Mouse (Mus musculus) hindbrain, postnatal 0 days (tissue): ENCODE data around the gene Tmco4. TPM values are rescaled to one million over a fixed set of nuclear protein-coding genes. Genes with fewer than 3 reads are reported as not detected.

Experiments
- ATAC-seq: fragments of 200-750 bp; cut with Nextera tagmentation; 2 replicates; pipeline ENCODE4 v1.8.0; 2017; ENCODE audit warnings: mild to moderate bottlenecking, moderate TSS enrichment, moderate library complexity
- DNase-seq: peaks from one replicate; pipeline ENCODE4 v3.0.0-alpha.2; 2015; ENCODE audit warnings: low spot score
- H3K27ac ChIP-seq: fragments of 300-500 bp; sonication (generic); 2 replicates; pipeline ENCODE4 v1.5.1; 2014; ENCODE audit warnings: mild to moderate bottlenecking
- H3K27me3 ChIP-seq: fragments of 300-500 bp; sonication (generic); 2 replicates; pipeline ENCODE4 v1.6.1; 2014; ENCODE audit warnings: low read length, mixed read lengths; ENCODE audit not compliant: insufficient read depth
- H3K36me3 ChIP-seq: fragments of 300-500 bp; sonication (generic); 2 replicates; pipeline ENCODE4 v1.6.1; 2014; ENCODE audit warnings: low read length, mixed read lengths; ENCODE audit not compliant: insufficient read depth
- H3K4me1 ChIP-seq: fragments of 300-500 bp; sonication (generic); 2 replicates; pipeline ENCODE4 v1.6.1; 2014; ENCODE audit warnings: antibody characterized with exemption, low read length, mixed read lengths; ENCODE audit not compliant: insufficient read depth
- H3K4me2 ChIP-seq: fragments of 300-500 bp; sonication (generic); 2 replicates; pipeline ENCODE4 v1.6.1; 2014; ENCODE audit warnings: low read depth, mild to moderate bottlenecking, low read length, moderate library complexity, mixed read lengths
- H3K4me3 ChIP-seq: fragments of 300-500 bp; sonication (generic); 2 replicates; pipeline ENCODE4 v1.5.1; 2014; ENCODE audit warnings: low read length
- H3K9ac ChIP-seq: fragments of 300-500 bp; sonication (generic); replicated peaks from 2 replicates; pipeline ENCODE4 v1.6.1; 2014; ENCODE audit warnings: mild to moderate bottlenecking, low read length, moderate library complexity, mixed read lengths
- H3K9me3 ChIP-seq: fragments of 300-500 bp; sonication (generic); 2 replicates; pipeline ENCODE4 v1.6.1; 2016; ENCODE audit warnings: low read length, mixed read lengths
- CTCF ChIP-seq: IDR thresholded peaks from 2 replicates; pipeline ENCODE4 v1.5.1; 2016; ENCODE audit warnings: antibody characterized with exemption, control low read depth, low read depth
- WGBS: fragments of 180-500 bp; shearing (Covaris S2); extraction: QIAGEN DNeasy Blood & Tissue Kit; methylation state at CpG from one replicate; pipeline ENCODE4 v1.1.7; 2014; 5-methylcytosine and 5-hydroxymethylcytosine counted together
- polyA plus RNA-seq: library from polyadenylated mRNA; unstranded; fragments of >200 nt; fragmentation: Nextera tagmentation; extraction: Ambion mirVana; gene quantifications from 2 replicates; pipeline ENCODE4 v1.2.1, GENCODE M21; 2015
- total RNA-seq: library from RNA; depleted of rRNA; stranded (reverse); fragments of >200 nt; gene quantifications from 2 replicates; pipeline ENCODE4 v1.2.3, GENCODE M21; 2014

Tmco4 gene
- total and polyA plus RNA-seq, 2 experiments from 2014 or later: 2.0 to 2.8 TPM

GRCm38 (mm10) chr4:139048518-139048917 is 75.8 kb downstream of the Tmco4 start:
- Histone ChIP-seq H3K4me2 (no peak overlapping the region), H3K9me3 (no peaks in the 10 kb centered on the region), H3K27me3 (0 out of 2 replicates have a peak, but pooled peaks cover 5% of the 10 kb centered on the region), H3K9ac (no peak overlapping the region), H3K27ac (no peak overlapping the region), H3K36me3 (no peaks in the 10 kb centered on the region), H3K4me1 (no peaks in the 10 kb centered on the region), H3K4me3 (no peak overlapping the region)
- DNase-seq (no peak), ATAC-seq (peak; percentile 45; the same call in 1 of the 2 replicates)
- no peak for TF ChIP-seq CTCF
- 54% methylated on average over 6 of the region's 6 CpGs for WGBS

GRCm38 (mm10) chr4:139052796-139053195 is 80.1 kb downstream of the Tmco4 start:
- DNase-seq (no peak), ATAC-seq (no peak)
- WGBS: 53% methylated on average over 7 of the region's 7 CpGs
- Histone ChIP-seq H3K9ac (no peak overlapping the region), H3K9me3 (no peaks in the 10 kb centered on the region), H3K4me2 (no peak overlapping the region), H3K4me3 (no peak overlapping the region), H3K4me1 (peaks cover 15% of the 10 kb centered on the region; the same call in 1 of the 2 replicates), H3K27ac (no peak overlapping the region), H3K36me3 (no peaks in the 10 kb centered on the region), H3K27me3 (no peaks in the 10 kb centered on the region)
- no peak for TF ChIP-seq CTCF

- no peak for TF ChIP-seq CTCF
- ATAC-seq (no peak), DNase-seq (no peak)
- Histone ChIP-seq H3K9me3 (no peaks in the 10 kb centered on the region), H3K27ac (no peak overlapping the region), H3K27me3 (no peaks in the 10 kb centered on the region), H3K36me3 (no peaks in the 10 kb centered on the region), H3K4me1 (peaks cover 15% of the 10 kb centered on the region; the same call in 1 of the 2 replicates), H3K9ac (no peak overlapping the region), H3K4me3 (no peak overlapping the region), H3K4me2 (no peak overlapping the region)
- whole genome bisulfite sequencing: 50% methylated on average over 5 of the region's 5 CpGs
These were observed 80.7 kb downstream of the Tmco4 start for GRCm38 (mm10) chr4:139053391-139053790.

GRCm38 (mm10) chr4:139054300-139054923 is 81.7 kb downstream of the Tmco4 start:
- Histone ChIP-seq H3K4me3 (no peak overlapping the region), H3K9me3 (no peaks in the 10 kb centered on the region), H3K4me2 (no peak overlapping the region), H3K4me1 (peaks cover 15% of the 10 kb centered on the region; the same call in 1 of the 2 replicates), H3K9ac (no peak overlapping the region), H3K36me3 (no peaks in the 10 kb centered on the region), H3K27ac (peak overlapping the region; percentile 36; the same call in 1 of the 2 replicates), H3K27me3 (0 out of 2 replicates have a peak, but pooled peaks cover 3% of the 10 kb centered on the region)
- 32% methylated on average over 9 of the region's 9 CpGs for WGBS
- peak; percentile 89 for DNase-seq
- TF ChIP-seq CTCF: peak; percentile 80
- ATAC-seq: peak; percentile 82

GRCm38 (mm10) chr4:139055336-139055735 is 82.6 kb downstream of the Tmco4 start:
- no peaks in the 10 kb centered on the region for H3K36me3 ChIP-seq
- TF ChIP-seq CTCF: no peak
- ATAC-seq (peak; percentile 14), DNase-seq (peak; percentile 85)
- H3K27ac ChIP-seq: peak overlapping the region; percentile 32; the same call in 1 of the 2 replicates
- peaks cover 15% of the 10 kb centered on the region; the same call in 1 of the 2 replicates for H3K4me1 ChIP-seq
- H3K9ac ChIP-seq: no peak overlapping the region
- 0 out of 2 replicates have a peak, but pooled peaks cover 3% of the 10 kb centered on the region for H3K27me3 ChIP-seq
- no peaks in the 10 kb centered on the region for H3K9me3 ChIP-seq
- WGBS: 39% methylated on average over 4 of the region's 4 CpGs
- H3K4me3 ChIP-seq: no peak overlapping the region
- no peak overlapping the region for H3K4me2 ChIP-seq

- H3K4me1 ChIP-seq: peaks cover 15% of the 10 kb centered on the region; the same call in 1 of the 2 replicates
- H3K27ac ChIP-seq: peak overlapping the region; percentile 37; the same call in 1 of the 2 replicates
- H3K27me3 ChIP-seq: 0 out of 2 replicates have a peak, but pooled peaks cover 3% of the 10 kb centered on the region
- no peak overlapping the region for H3K4me3 ChIP-seq
- TF ChIP-seq CTCF: no peak
- H3K36me3 ChIP-seq: no peaks in the 10 kb centered on the region
- 50% methylated on average over 3 of the region's 3 CpGs for WGBS
- peak; percentile 30; the same call in 1 of the 2 replicates for ATAC-seq
- no peaks in the 10 kb centered on the region for H3K9me3 ChIP-seq
- DNase-seq: peak; percentile 44
- no peak overlapping the region for H3K9ac ChIP-seq
- H3K4me2 ChIP-seq: no peak overlapping the region
These were observed 83.1 kb downstream of the Tmco4 start for GRCm38 (mm10) chr4:139055744-139056143.

GRCm38 (mm10) chr4:139057291-139057690 is 84.6 kb downstream of the Tmco4 start:
- H3K36me3 ChIP-seq: no peaks in the 10 kb centered on the region
- DNase-seq: peak; percentile 43
- no peak overlapping the region for H3K27ac ChIP-seq
- H3K4me3 ChIP-seq: no peak overlapping the region
- H3K4me2 ChIP-seq: no peak overlapping the region
- H3K4me1 ChIP-seq: peaks cover 15% of the 10 kb centered on the region; the same call in 1 of the 2 replicates
- H3K9me3 ChIP-seq: no peaks in the 10 kb centered on the region
- no peak for ATAC-seq
- no peak overlapping the region for H3K9ac ChIP-seq
- 0 out of 2 replicates have a peak, but pooled peaks cover 3% of the 10 kb centered on the region for H3K27me3 ChIP-seq
- 64% methylated on average over 5 of the region's 5 CpGs for WGBS
- TF ChIP-seq CTCF: no peak
